Mouse (Mus musculus): ENCODE results near the gene Slc35c2.

The Slc35c2 gene

DNA sequence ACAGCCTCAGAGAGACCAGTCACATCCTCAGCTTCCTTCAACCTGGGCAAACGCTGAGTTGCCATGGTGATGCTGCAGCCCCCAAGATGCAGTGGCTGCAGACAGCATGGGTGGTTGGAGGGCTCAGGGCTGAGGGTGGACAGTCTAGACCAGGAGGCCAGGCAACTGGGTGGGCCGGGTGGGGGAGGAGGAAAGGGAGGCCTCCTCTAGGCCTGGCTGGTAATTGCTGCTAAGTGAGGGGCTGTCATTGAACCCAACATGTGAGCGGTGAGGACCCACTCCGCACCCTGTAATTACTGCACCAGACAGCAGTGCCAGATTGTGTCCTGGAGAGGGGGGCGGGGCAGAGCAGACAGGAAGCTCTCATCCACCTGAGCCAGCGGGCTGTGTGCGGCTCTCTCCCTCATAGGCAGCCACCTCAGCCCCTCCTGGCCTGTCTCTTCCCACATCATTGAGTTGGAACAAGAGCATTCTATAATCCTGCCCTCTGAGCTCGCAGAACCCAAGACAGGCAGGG lies 12.5 kb downstream of the Slc35c2 start:
- ATAC-seq (ENCODE audit: low TSS enrichment), result 0 out of 2 replicates have a peak, but pooled peaks have one; percentile 21

- ATAC-seq (ENCODE audit: low TSS enrichment), result no peak
Measured at GRCm38 (mm10) chr2:165273589-165273988, 14.1 kb downstream of the Slc35c2 start.

DNA sequence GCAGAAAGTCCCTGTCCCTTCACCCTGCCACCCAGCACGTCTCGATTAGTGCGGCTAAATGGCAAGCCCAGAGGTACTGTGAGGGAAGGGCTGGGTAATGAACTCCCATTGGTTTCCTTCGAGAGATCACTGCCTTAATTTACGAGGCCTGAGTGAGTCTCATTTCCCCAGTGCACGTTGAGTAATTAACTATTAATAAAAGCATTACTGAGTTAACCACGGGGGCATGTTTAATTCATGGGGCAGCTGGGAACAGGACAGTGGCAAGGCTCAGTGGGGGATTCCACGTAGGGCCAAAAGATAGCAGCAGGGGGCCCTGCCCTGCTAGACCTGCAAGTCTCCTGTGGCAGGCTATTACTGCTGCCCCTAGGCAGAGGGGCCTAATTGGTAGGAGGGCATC lies 16.3 kb downstream of the Slc35c2 start:
- no peak for ATAC-seq (ENCODE audit: low TSS enrichment)

- ATAC-seq (ENCODE audit: low TSS enrichment), result no peak
Measured at GRCm38 (mm10) chr2:165270858-165271257, 16.8 kb downstream of the Slc35c2 start.

- ATAC-seq (ENCODE audit: low TSS enrichment), result no peak; the same call in 1 of the 2 replicates
Measured at GRCm38 (mm10) chr2:165266739-165267138, 20.9 kb downstream of the Slc35c2 start.

DNA sequence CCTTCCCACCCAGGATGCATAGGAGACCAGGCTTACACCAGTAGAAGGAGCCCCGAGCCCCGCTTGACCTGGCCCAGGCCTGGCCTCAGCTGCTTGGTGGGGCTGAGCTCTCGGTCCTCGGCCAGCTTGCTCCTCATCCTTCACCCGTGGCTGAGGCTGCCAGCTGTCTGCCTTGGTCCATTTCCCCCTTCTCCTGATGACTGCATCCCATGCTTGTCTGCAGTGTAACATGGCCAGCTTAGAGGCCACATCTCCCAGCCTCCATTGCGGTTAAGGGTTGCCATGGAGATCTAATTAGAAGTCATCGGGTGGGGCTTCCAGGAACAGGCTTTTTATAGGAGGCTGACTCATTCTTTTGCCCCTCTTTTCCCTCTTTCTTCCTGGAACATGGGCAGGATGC lies 23.8 kb downstream of the Slc35c2 start:
- 0 out of 2 replicates have a peak, but pooled peaks have one; percentile 18 for ATAC-seq (ENCODE audit: low TSS enrichment)

GRCm38 (mm10) chr2:165262274-165262990 lies 25.2 kb downstream of the Slc35c2 start:
- ATAC-seq (ENCODE audit: low TSS enrichment), result no peak

GRCm38 (mm10) chr2:165259859-165260258 lies 27.8 kb downstream of the Slc35c2 start:
- no peak for ATAC-seq (ENCODE audit: low TSS enrichment)

GRCm38 (mm10) chr2:165258321-165258720 lies 29.3 kb downstream of the Slc35c2 start:
- no peak for ATAC-seq (ENCODE audit: low TSS enrichment)

- ATAC-seq (ENCODE audit: low TSS enrichment), result peak; percentile 79
Measured at GRCm38 (mm10) chr2:165257151-165257834, 30.4 kb downstream of the Slc35c2 start.

GRCm38 (mm10) chr2:165256213-165256612 lies 31.5 kb downstream of the Slc35c2 start:
- ATAC-seq (ENCODE audit: low TSS enrichment), result no peak

GRCm38 (mm10) chr2:165253867-165254266 lies 33.8 kb downstream of the Slc35c2 start:
- no peak for ATAC-seq (ENCODE audit: low TSS enrichment)

GRCm38 (mm10) chr2:165253269-165253668 lies 34.4 kb downstream of the Slc35c2 start:
- ATAC-seq (ENCODE audit: low TSS enrichment), result no peak

GRCm38 (mm10) chr2:165252801-165253200 lies 34.9 kb downstream of the Slc35c2 start:
- no peak for ATAC-seq (ENCODE audit: low TSS enrichment)

- ATAC-seq (ENCODE audit: low TSS enrichment), result no peak
Measured at GRCm38 (mm10) chr2:165252381-165252780, 35.3 kb downstream of the Slc35c2 start.

GRCm38 (mm10) chr2:165250903-165251302 lies 36.8 kb downstream of the Slc35c2 start:
- no peak for ATAC-seq (ENCODE audit: low TSS enrichment)

GRCm38 (mm10) chr2:165248967-165249366 lies 38.7 kb downstream of the Slc35c2 start:
- ATAC-seq (ENCODE audit: low TSS enrichment), result no peak

- no peak for ATAC-seq (ENCODE audit: low TSS enrichment)
Measured at GRCm38 (mm10) chr2:165246349-165246748, 41.3 kb downstream of the Slc35c2 start.

GRCm38 (mm10) chr2:165243122-165243720 lies 44.4 kb downstream of the Slc35c2 start:
- no peak for ATAC-seq (ENCODE audit: low TSS enrichment)

DNA sequence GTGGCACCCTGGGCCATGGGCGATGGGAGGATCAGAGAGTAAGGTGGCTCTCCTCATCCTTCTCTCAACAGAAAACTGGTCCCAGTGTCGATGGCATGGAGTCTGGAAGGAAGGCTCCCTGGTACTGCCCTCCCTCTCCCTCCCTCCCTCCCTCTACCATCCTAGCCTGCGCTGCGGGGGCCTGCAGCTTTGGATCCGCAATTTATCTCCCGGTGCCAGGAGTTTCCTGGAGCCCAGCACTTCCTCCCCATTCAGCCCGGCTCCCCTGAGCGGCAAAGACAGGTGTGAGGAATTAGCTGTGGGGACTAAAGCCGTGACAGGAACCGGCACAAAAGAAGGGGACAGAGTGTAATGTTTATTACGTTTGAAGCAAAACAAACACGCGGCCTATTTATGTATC lies 45.1 kb downstream of the Slc35c2 start:
- ATAC-seq (ENCODE audit: low TSS enrichment), result peak; percentile 41; the same call in 1 of the 2 replicates

GRCm38 (mm10) chr2:165241786-165242185 lies 45.9 kb downstream of the Slc35c2 start:
- ATAC-seq (ENCODE audit: low TSS enrichment), result no peak

DNA sequence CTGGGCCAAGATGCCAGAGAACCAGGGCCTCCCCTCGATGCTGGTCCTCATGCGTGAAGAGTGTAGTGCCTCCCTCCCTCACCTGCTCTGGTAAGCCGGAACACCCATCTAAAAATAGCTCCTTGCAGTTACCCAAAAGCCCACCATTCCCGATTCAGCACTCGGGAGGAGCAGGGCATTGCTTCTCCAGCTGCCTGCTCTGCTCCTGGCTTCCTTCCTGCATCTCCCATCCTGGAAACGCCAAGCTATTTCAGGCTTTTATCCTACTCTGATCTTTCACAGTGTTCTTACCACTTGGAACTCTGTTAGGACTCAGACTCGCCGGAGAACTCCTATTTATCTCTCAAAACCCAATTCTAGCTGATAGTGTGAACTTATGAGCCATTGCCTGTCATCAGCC lies 47.3 kb downstream of the Slc35c2 start:
- ATAC-seq (ENCODE audit: low TSS enrichment), result peak; percentile 60; the same call in 1 of the 2 replicates
